Mouse (Mus musculus) limb, embryonic 12.5 days (tissue): ENCODE measurements around the gene Pin4. TPM values are rescaled to one million over a fixed set of nuclear protein-coding genes. Genes with fewer than 3 reads are reported as not detected.
"Not testable (repeated sequence)": the region's sequence is repeated elsewhere in the genome, so short reads cannot be mapped to it uniquely, and the experiment has no call there.

Source experiments
- ATAC-seq: fragments of 200-750 bp; cut with Nextera tagmentation; 2 replicates; pipeline ENCODE4 v1.8.0; 2017; ENCODE audit warnings: low read depth, moderate TSS enrichment; ENCODE audit not compliant: insufficient number of reproducible peaks, insufficient read depth, low FRiP score, low TSS enrichment
- H3K27ac ChIP-seq: fragments of 300-500 bp; sonication (generic); 2 replicates; pipeline ENCODE4 v1.5.1; 2016; ENCODE audit warnings: mild to moderate bottlenecking, moderate library complexity
- H3K27me3 ChIP-seq: fragments of 300-500 bp; sonication (generic); 2 replicates; pipeline ENCODE4 v1.6.1; 2016; ENCODE audit warnings: mild to moderate bottlenecking, moderate library complexity
- H3K36me3 ChIP-seq: fragments of 300-500 bp; sonication (generic); 2 replicates; pipeline ENCODE4 v1.6.1; 2016; ENCODE audit warnings: mild to moderate bottlenecking, moderate library complexity
- H3K4me1 ChIP-seq: fragments of 300-500 bp; sonication (generic); replicated peaks from 2 replicates; pipeline ENCODE4 v1.6.1; 2016
- H3K4me2 ChIP-seq: fragments of 300-500 bp; sonication (generic); 2 replicates; pipeline ENCODE4 v1.6.1; 2016; ENCODE audit warnings: mild to moderate bottlenecking, moderate library complexity
- H3K4me3 ChIP-seq: fragments of 300-500 bp; sonication (generic); replicated peaks from 2 replicates; pipeline ENCODE4 v1.5.1; 2016; ENCODE audit warnings: mild to moderate bottlenecking
- H3K9ac ChIP-seq: fragments of 300-500 bp; sonication (generic); replicated peaks from 2 replicates; pipeline ENCODE4 v1.6.1; 2016; ENCODE audit warnings: mild to moderate bottlenecking, moderate library complexity
- H3K9me3 ChIP-seq: fragments of 300-500 bp; sonication (generic); 2 replicates; pipeline ENCODE4 v1.6.1; 2016; ENCODE audit warnings: mild to moderate bottlenecking, moderate library complexity
- WGBS: fragments of 180-500 bp; shearing (Covaris S2); methylation state at CpG from one replicate; pipeline ENCODE4 v1.1.7; 2016; 5-methylcytosine and 5-hydroxymethylcytosine counted together
- polyA plus RNA-seq: library from polyadenylated mRNA; unstranded; fragments of >200 nt; fragmentation: Nextera tagmentation; extraction: Ambion mirVana; gene quantifications from 2 replicates; pipeline ENCODE4 v1.2.1, GENCODE M21; 2016

Gene Pin4
- polyA plus RNA-seq, 1 experiment from 2014 or later = 73.6 TPM

DNA sequence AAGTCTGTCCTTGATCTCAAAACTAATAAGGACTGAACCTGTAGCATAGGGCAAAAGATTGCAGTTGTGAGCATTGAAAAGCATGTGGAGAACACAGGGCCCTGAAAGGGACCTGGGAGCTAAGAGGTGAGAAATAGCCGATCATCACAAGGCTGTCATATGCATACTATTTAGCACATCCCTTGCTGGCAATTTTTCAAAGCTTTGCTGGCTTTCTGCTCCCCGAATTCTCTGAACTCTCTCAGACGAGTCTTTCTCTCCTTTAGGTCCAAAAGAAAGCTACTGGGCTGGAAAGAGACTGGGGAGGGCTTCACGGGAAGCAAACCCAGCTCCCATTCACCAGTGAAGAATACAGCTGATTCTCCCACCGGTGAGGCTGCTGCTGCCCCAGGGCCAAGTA lies 36.9 kb upstream of the Pin4 start:
- WGBS = 52% methylated on average over 5 of the region's 5 CpGs
- H3K36me3 ChIP-seq = peaks cover 27% of the 10 kb centered on the region; the same call in 1 of the 2 replicates
- 0 out of 2 replicates have a peak overlapping the region, but pooled peaks have one; percentile 1 for H3K9ac ChIP-seq
- no peak for ATAC-seq
- H3K4me1 ChIP-seq = peaks cover 18% of the 10 kb centered on the region
- H3K27ac ChIP-seq = peak overlapping the region; percentile 72
- H3K4me2 ChIP-seq = no peak overlapping the region
- H3K27me3 ChIP-seq = peaks cover 41% of the 10 kb centered on the region
- H3K9me3 ChIP-seq = no peaks in the 10 kb centered on the region
- no peak overlapping the region for H3K4me3 ChIP-seq

DNA sequence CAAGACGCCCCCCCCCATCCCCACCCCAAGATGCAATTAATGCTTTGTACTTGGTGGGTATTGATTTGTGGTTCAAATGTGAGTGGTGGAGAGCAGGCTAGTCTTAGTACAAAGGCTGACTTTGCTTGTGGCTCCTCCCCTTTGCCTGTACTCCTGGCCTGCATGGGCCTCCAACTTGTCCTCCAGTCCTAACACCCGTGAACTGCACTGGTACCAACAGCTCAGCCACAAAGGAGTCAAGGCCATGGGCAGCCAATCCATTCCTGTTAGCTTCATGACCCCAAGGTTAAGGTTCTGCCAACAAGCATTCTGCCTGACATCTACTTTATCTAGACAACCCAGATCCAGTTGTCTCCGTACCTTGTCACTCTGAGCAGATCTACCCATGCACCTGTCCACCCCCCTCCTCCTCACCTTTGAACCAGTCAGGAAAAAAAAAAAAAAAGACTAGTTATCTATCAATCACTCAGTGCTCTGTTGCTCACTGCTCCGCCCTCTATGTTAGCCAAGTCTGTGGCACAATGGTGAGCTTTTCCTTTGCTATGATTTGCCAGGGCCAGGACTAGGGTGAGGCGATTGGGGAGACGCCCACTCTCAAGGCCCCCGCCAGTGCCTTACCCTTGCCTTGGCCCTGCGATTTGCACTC lies 33.3 kb upstream of the Pin4 start:
- Histone ChIP-seq H3K27me3 (peaks cover 33% of the 10 kb centered on the region), H3K4me2 (no peak overlapping the region), H3K4me3 (no peak overlapping the region), H3K9ac (no peak overlapping the region), H3K36me3 (peaks cover 6% of the 10 kb centered on the region; the same call in 1 of the 2 replicates), H3K9me3 (no peaks in the 10 kb centered on the region), H3K27ac (no peak overlapping the region), H3K4me1 (peaks cover 16% of the 10 kb centered on the region)
- WGBS = 87% methylated on average over 8 of the region's 8 CpGs
- no peak for ATAC-seq

DNA sequence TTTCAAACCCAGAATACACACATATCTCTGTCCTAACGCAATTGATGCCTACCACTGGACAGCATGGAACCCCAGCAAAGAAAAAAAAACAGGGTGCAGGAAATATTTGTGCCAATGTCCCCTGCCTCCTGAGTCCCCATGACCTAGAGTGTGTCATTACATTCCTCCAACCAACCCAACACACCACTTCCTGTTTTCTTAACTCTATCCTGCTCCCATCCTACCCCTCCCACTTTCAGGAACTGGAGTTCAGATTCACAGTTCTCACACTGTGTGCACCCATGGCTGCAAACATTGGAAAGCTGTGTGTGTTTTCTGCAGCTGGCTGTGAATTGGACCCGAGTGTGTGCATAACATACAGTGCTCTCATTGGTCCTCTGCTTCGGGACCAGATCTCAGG lies 28.6 kb upstream of the Pin4 start:
- no peak overlapping the region for H3K4me3 ChIP-seq
- H3K9ac ChIP-seq = no peak overlapping the region
- H3K27ac ChIP-seq = no peak overlapping the region
- no peak overlapping the region for H3K4me2 ChIP-seq
- no peaks in the 10 kb centered on the region for H3K9me3 ChIP-seq
- H3K36me3 ChIP-seq = no peaks in the 10 kb centered on the region
- 85% methylated on average over 3 of the region's 3 CpGs for WGBS
- peaks cover 21% of the 10 kb centered on the region for H3K27me3 ChIP-seq
- ATAC-seq = no peak
- no peaks in the 10 kb centered on the region for H3K4me1 ChIP-seq

DNA sequence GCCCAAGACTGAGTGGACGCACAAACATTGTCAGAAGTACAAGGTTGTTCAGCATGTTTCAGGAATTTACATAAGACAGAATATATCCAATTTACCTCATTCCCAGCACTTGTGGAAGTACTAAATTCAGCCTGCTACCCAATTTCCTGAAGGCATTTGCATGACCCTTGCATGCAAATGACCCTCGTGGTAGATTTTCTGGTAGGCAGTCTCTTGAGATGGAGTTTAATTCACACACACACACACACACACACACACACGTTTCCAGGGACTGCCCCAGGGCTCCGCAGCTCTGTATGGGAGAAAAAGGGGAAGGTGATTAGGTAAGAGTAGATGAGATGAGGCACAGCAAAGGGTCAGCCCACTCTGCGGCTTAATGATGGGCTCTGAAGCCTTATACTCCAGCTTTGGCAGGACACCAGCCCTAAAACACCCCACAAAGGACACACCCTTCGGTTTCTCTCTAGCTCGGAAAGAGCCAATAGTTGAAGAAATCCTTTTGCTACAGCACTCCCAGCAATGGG lies 24.8 kb upstream of the Pin4 start:
- WGBS = 78% methylated on average over 7 of the region's 7 CpGs
- no peaks in the 10 kb centered on the region for H3K9me3 ChIP-seq
- peaks cover 18% of the 10 kb centered on the region for H3K27me3 ChIP-seq
- no peaks in the 10 kb centered on the region for H3K4me1 ChIP-seq
- H3K4me2 ChIP-seq = no peak overlapping the region
- H3K36me3 ChIP-seq = no peaks in the 10 kb centered on the region
- H3K9ac ChIP-seq = no peak overlapping the region
- no peak for ATAC-seq
- H3K27ac ChIP-seq = no peak overlapping the region
- H3K4me3 ChIP-seq = no peak overlapping the region

DNA sequence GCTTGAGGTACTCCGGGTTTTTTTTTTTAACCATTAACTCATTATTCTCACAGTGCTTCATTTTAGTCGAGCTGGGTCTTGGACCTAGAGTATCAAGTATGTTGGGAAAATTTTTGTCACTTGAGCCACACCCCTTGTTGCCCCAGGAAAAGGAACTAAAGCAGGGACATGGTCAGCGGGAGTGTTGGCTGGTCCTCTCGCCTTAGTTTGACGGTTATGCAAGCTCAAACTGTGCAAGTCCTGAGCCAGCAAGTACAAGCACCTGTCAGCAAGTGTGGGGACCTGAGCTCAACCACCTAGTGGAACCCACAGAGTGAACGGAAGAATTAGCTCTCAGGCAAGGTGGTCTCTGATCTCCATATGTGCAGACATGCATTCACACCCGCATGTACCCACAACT lies 17.4 kb upstream of the Pin4 start:
- H3K9ac ChIP-seq = no peak overlapping the region
- H3K36me3 ChIP-seq = no peaks in the 10 kb centered on the region
- peaks cover 10% of the 10 kb centered on the region for H3K27me3 ChIP-seq
- H3K4me3 ChIP-seq = no peak overlapping the region
- 64% methylated on average over 7 of the region's 7 CpGs for WGBS
- H3K9me3 ChIP-seq = no peaks in the 10 kb centered on the region
- no peaks in the 10 kb centered on the region for H3K4me1 ChIP-seq
- no peak overlapping the region for H3K27ac ChIP-seq
- no peak for ATAC-seq
- H3K4me2 ChIP-seq = no peak overlapping the region

DNA sequence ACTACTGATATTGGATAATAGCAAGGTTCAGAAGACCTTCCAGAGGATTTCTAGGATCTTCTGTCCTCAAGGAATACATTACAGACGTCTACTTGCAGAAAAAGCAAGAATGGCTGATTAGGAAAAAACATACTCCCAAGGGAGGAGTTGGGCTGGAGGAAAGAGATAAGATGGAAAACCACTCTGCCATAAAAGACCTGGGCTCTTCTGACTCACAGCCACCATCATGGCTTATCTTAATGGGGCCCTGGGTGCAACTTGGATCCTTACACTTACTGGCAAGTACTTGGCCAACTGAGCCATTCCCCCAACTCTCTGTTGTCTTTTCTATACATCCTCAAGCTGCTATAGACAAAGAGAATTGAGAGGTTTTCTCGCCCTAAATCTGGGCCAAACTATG lies 15.4 kb upstream of the Pin4 start:
- not testable (repeated sequence) for H3K4me2 ChIP-seq, H3K4me3 ChIP-seq, H3K9ac ChIP-seq, H3K36me3 ChIP-seq, H3K27ac ChIP-seq, ATAC-seq, H3K4me1 ChIP-seq, H3K9me3 ChIP-seq
- 70% methylated on average over 2 of the region's 2 CpGs for WGBS
- H3K27me3 ChIP-seq = peaks cover 18% of the 10 kb centered on the region

DNA sequence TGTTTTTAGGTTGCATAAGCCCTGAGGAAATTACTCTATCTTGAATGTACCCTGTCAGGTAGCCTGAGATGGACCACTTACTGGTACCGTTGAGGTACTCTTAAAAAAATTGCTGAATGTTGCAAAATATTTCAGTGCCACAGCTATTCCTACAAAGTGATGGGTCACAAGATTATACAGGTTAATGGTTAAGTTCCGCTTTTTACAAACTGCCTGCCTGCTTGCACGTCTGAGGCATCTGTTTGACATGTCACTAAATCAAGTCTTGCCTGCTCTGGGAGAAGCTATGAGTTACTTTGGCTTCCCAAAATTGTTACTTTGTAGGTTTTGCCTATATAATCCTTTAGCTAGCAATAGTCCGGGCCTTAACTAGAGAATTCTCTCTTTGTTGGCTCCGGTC lies 9.9 kb upstream of the Pin4 start:
- ATAC-seq = not testable (repeated sequence)
- 76% methylated on average over 5 of the region's 5 CpGs for WGBS
- H3K27me3 ChIP-seq = peaks cover 27% of the 10 kb centered on the region

DNA sequence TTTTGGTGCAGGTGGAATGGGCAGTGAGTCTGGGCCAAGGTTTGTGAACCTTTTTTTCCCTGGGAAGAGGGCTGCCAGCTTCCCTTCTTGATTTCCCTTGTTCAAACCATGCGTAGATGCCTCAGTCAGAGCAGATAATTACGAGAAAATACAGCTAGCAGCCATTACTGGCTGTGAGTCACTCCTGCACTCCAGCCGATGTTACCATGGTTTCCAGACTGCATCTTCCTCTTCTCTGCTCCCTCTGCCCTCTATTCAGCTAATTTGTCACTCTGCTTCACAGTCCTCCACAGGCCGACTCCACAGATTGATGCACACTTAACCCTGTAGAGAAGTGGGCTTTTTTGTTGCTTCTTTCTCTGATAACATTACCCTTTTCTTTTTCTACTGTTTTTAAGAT lies 3.6 kb upstream of the Pin4 start:
- Histone ChIP-seq H3K4me1 (no peaks in the 10 kb centered on the region), H3K36me3 (no peaks in the 10 kb centered on the region), H3K27me3 (peaks cover 34% of the 10 kb centered on the region), H3K9ac (no peak overlapping the region), H3K4me2 (no peak overlapping the region), H3K27ac (no peak overlapping the region), H3K9me3 (no peaks in the 10 kb centered on the region), H3K4me3 (no peak overlapping the region)
- ATAC-seq = no peak
- 70% methylated on average over 4 of the region's 4 CpGs for WGBS

More for the DNA sequence above, 9.9 kb upstream of the Pin4 start:
- not testable (repeated sequence) for H3K9me3 ChIP-seq, H3K36me3 ChIP-seq, H3K27ac ChIP-seq, H3K4me3 ChIP-seq, H3K4me2 ChIP-seq, H3K9ac ChIP-seq, H3K4me1 ChIP-seq

DNA sequence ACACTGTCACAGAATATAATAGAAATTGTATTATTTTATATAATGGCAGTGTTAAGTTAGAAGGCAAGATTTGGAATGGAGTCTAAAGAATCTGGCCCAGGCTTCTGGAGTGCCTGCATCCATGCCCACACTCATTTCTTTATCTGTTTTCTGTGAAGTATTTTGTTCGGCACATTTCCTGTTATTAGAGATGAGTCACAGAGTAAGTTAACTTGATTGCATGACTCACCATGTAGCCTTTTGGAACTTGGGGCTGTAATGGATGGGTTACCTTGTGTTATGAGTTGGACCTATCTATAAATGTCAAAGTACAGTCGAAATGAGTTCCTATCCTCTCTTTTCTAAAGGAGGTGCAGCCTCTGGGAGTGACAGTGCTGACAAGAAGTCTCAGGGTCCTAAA lies 2.1 kb downstream of the Pin4 start:
- Histone ChIP-seq H3K4me1 (no peaks in the 10 kb centered on the region), H3K27ac (no peak overlapping the region), H3K9me3 (no peaks in the 10 kb centered on the region), H3K9ac (no peak overlapping the region), H3K27me3 (peaks cover 15% of the 10 kb centered on the region; the same call in 1 of the 2 replicates), H3K4me2 (no peak overlapping the region), H3K36me3 (peaks cover 34% of the 10 kb centered on the region), H3K4me3 (no peak overlapping the region)
- 86% methylated on average over 2 of the region's 2 CpGs for WGBS
- no peak for ATAC-seq

DNA sequence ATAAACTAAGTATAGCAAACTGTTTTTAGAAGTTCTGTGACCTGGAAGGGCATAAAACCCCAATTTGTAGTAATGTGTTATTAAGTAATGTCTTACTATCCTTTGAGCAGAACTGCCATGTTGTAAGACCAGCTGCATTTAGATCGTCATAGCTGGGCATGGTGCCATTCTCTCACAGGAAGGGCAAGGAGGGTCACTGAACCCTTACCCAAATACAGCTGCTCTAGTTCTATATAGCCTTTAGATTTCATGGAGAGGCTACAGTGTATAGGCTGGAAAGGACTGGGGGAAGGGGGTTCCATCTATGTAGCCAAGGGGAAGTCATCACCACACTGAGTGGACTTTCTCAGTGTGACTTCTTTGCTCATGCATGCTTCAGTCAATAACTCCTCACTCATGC lies 21.9 kb downstream of the Pin4 start:
- ATAC-seq = no peak
- Histone ChIP-seq H3K36me3 (peaks cover 42% of the 10 kb centered on the region), H3K27me3 (peaks cover 9% of the 10 kb centered on the region)

DNA sequence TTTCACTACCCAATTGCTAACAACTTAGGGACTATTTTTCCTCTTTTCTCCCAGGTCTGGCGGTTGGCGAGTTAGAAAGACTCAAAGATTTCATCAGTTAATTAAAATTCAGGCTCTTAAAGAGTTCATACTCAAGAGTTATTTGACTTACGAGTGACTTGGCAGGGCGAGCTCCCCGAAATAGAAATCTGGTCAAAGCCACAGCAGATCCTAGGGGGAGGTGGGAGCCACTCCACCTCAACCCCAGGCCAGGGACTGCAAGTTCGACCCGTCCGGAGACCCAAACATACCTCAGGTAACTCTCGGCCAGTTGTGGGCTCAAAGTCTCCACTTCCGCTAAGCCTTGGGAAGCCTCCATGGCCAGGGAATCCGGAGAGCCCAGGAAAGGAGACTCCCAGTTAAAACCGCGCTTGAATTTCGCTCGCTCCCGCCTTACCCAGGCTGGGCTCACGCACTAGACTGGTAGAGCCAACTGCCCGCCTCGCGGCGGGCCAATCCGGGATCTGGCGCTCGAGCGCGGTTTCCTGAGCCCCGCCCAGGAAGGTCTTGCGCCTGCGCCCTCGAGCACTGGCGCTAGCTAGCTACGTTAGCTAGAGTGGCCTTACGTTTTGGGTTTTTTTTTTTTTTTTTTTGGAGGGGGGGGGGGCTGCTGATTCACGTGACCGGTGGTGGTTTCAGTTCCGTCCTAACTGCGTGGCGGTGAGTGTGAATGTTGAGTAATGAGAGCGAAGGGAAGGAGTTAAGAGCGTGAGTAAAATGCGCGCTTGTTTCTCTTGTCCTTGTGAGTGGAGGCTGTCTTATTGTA lies 37.6 kb downstream of the Pin4 start, which contains the start of gene Ercc6l:
TSS of gene Ercc6l (minus strand) at position 474 of the 805 bp plus-strand sequence.
- WGBS = 13% methylated on average over 42 of the region's 42 CpGs

More for the DNA sequence above, 21.9 kb downstream of the Pin4 start:
- Histone ChIP-seq H3K27ac (no peak overlapping the region), H3K9me3 (no peaks in the 10 kb centered on the region), H3K4me2 (no peak overlapping the region), H3K4me1 (no peaks in the 10 kb centered on the region), H3K9ac (no peak overlapping the region), H3K4me3 (no peak overlapping the region)
- 92% methylated on average over 1 of the region's 1 CpGs for WGBS

More for the DNA sequence above, 37.6 kb downstream of the Pin4 start, which contains the start of gene Ercc6l:
- Histone ChIP-seq H3K27me3 (peaks cover 8% of the 10 kb centered on the region), H3K4me2 (peak within 1 kb of the TSS; percentile 45), H3K36me3 (no peaks in the 10 kb centered on the region), H3K4me1 (no peaks in the 10 kb centered on the region), H3K4me3 (peak within 1 kb of the TSS; percentile 48), H3K9me3 (no peaks in the 10 kb centered on the region), H3K9ac (peak within 1 kb of the TSS; percentile 44), H3K27ac (peak within 1 kb of the TSS; percentile 75)
- ATAC-seq = peak; percentile 98
